Mouse (Mus musculus): ENCODE data around the gene Adipoq. TPM values are rescaled to one million over a fixed set of nuclear protein-coding genes. Genes with fewer than 3 reads are reported as not detected.
A peak's percentile ranks its signal among the peaks of the same experiment; 100 is the strongest.

Adipoq gene
- polyA plus RNA-seq, 1 experiment from 2014 or later = not detected

- H3K4me1 ChIP-seq (replicated peaks) = no peaks in the 10 kb centered on the region; the same call in 1 of the 2 replicates
- H3K9me3 ChIP-seq = no peaks in the 10 kb centered on the region
- peaks cover 12% of the 10 kb centered on the region for H3K36me3 ChIP-seq
- 92% methylated on average over 3 of the region's 3 CpGs for WGBS
- no peak overlapping the region for H3K27ac ChIP-seq
- H3K9ac ChIP-seq = no peak overlapping the region
- H3K4me3 ChIP-seq (replicated peaks) = no peak overlapping the region
- no peaks in the 10 kb centered on the region for H3K27me3 ChIP-seq (replicated peaks)
- no peak overlapping the region for H3K4me2 ChIP-seq (replicated peaks)
- ATAC-seq = no peak
Measured at GRCm38 (mm10) chr16:23122446-23122845, 23.9 kb upstream of the Adipoq start.

GRCm38 (mm10) chr16:23123104-23123503, 23.2 kb upstream of the Adipoq start:
- no peaks in the 10 kb centered on the region for H3K27me3 ChIP-seq (replicated peaks)
- H3K9me3 ChIP-seq = no peaks in the 10 kb centered on the region
- H3K4me3 ChIP-seq (replicated peaks) = no peak overlapping the region
- H3K36me3 ChIP-seq = peaks cover 12% of the 10 kb centered on the region
- no peaks in the 10 kb centered on the region; the same call in 1 of the 2 replicates for H3K4me1 ChIP-seq (replicated peaks)
- no peak for ATAC-seq
- WGBS = 91% methylated on average over 4 of the region's 4 CpGs
- no peak overlapping the region for H3K4me2 ChIP-seq (replicated peaks)
- no peak overlapping the region for H3K9ac ChIP-seq
- H3K27ac ChIP-seq = no peak overlapping the region

DNA sequence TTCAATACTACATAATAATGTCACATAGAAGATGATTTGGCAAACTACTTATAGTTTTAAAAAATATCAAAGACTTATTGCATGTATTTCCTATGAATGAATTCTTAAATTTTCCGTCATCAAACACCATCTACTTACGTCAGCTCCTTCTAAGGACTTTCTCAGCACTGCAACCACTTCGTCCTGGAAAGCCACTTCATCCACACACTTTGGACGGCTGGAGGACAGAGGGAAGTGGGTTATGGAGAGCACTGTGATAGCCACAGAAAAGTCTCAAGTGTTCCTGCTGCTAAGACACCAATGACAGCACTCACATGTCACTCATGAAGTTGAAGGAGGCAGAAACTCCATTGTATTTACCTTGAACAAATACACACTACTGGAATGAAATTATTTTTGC, 21.9 kb upstream of the Adipoq start:
- no peak for ATAC-seq
- peaks cover 12% of the 10 kb centered on the region for H3K36me3 ChIP-seq
- no peak overlapping the region for H3K4me3 ChIP-seq (replicated peaks)
- no peaks in the 10 kb centered on the region for H3K9me3 ChIP-seq
- H3K4me2 ChIP-seq (replicated peaks) = no peak overlapping the region
- 89% methylated on average over 4 of the region's 4 CpGs for WGBS
- no peaks in the 10 kb centered on the region for H3K27me3 ChIP-seq (replicated peaks)
- H3K9ac ChIP-seq = no peak overlapping the region
- H3K27ac ChIP-seq = no peak overlapping the region
- peaks cover 4% of the 10 kb centered on the region; the same call in 1 of the 2 replicates for H3K4me1 ChIP-seq (replicated peaks)

- peak overlapping the region; percentile 86 for H3K4me3 ChIP-seq (replicated peaks)
- peak overlapping the region; percentile 71 for H3K4me2 ChIP-seq (replicated peaks)
- WGBS = 0% methylated on average over 4 of the region's 4 CpGs
- H3K4me1 ChIP-seq (replicated peaks) = peaks cover 4% of the 10 kb centered on the region; the same call in 1 of the 2 replicates
- no peaks in the 10 kb centered on the region for H3K27me3 ChIP-seq (replicated peaks)
- peaks cover 6% of the 10 kb centered on the region; the same call in 1 of the 2 replicates for H3K36me3 ChIP-seq
- peak; percentile 34 for ATAC-seq
- H3K9me3 ChIP-seq = no peaks in the 10 kb centered on the region
- peak overlapping the region; percentile 99 for H3K27ac ChIP-seq
- H3K9ac ChIP-seq = peak overlapping the region; percentile 94
Measured at GRCm38 (mm10) chr16:23127311-23127672, 19.0 kb upstream of the Adipoq start.

DNA sequence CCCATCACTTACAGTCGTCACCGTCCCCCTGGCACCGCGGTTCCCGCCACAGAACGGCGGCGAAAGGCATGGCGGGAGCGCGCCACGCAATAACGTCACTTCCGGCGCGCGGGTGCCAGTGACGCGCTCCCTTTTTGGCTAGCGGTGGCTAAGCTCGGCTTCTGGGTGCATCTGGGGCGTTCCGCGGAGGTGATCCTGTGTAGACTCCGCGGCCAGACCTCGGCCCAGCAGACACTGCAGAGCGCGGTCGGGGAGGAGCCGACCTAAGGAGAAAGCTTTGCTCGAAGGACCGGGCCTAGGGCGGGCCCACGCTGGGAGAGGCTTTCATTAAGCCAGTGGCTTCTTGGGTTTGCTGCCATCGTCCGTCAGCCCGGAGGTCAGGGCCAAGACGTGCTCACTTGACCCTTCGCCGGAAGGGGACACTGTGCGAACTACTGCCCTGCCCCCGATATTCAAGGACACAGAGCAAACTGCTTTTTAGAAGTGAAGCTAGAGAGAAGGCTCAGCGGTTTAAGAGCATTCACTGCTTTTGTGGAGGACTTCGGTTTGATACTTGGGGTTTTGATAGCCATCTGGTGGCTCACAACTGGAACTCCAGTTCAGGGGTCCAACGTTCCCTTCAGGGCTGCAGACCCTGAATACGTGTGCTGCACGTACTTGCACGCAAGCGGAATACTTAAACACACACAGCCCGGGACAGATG, 18.5 kb upstream of the Adipoq start, which contains the start of gene Rfc4:
TSS of gene Rfc4 (minus strand) at position 65 of the 703 bp plus-strand sequence.
- ATAC-seq = peak; percentile 96
- under 1% methylated on average over 51 of the region's 51 CpGs for WGBS
- Histone ChIP-seq H3K27ac (peak within 1 kb of the TSS; percentile 99), H3K9ac (peak within 1 kb of the TSS; percentile 94), H3K36me3 (peaks cover 6% of the 10 kb centered on the region; the same call in 1 of the 2 replicates), H3K4me3 (replicated peaks) (peak within 1 kb of the TSS; percentile 86), H3K4me1 (replicated peaks) (peaks cover 4% of the 10 kb centered on the region; the same call in 1 of the 2 replicates), H3K27me3 (replicated peaks) (no peaks in the 10 kb centered on the region), H3K4me2 (replicated peaks) (peak within 1 kb of the TSS; percentile 71), H3K9me3 (no peaks in the 10 kb centered on the region)

DNA sequence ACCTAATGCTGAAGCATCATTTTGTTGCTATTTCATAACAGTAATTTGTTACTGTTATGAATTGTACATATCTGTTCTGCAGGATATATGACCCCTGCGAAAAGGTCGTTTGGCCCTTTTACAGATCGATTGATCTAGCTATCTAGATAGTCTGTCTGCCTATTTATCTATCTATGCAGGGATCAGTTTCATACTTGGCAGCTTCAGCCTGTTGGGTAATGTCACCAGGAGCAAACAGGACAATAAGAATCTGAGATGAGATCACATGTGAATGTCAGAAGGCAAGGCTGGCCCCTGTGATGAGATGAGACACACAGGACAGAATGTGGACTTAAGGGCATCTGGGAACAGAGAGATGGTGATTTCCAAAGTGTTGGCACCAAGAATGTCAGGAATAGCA, 16.0 kb upstream of the Adipoq start:
- Histone ChIP-seq H3K9me3 (no peaks in the 10 kb centered on the region), H3K27ac (no peak overlapping the region), H3K9ac (no peak overlapping the region), H3K4me3 (replicated peaks) (no peak overlapping the region), H3K4me2 (replicated peaks) (no peak overlapping the region), H3K27me3 (replicated peaks) (no peaks in the 10 kb centered on the region), H3K36me3 (no peaks in the 10 kb centered on the region), H3K4me1 (replicated peaks) (peaks cover 4% of the 10 kb centered on the region; the same call in 1 of the 2 replicates)
- no peak for ATAC-seq
- WGBS = 87% methylated on average over 3 of the region's 3 CpGs

- H3K4me3 ChIP-seq (replicated peaks) = no peak overlapping the region
- no peak overlapping the region for H3K27ac ChIP-seq
- no peaks in the 10 kb centered on the region for H3K36me3 ChIP-seq
- ATAC-seq = no peak
- no peaks in the 10 kb centered on the region for H3K9me3 ChIP-seq
- no peak overlapping the region for H3K9ac ChIP-seq
- WGBS = 97% methylated on average over 1 of the region's 1 CpGs
- H3K4me2 ChIP-seq (replicated peaks) = no peak overlapping the region
- peaks cover 4% of the 10 kb centered on the region; the same call in 1 of the 2 replicates for H3K4me1 ChIP-seq (replicated peaks)
- H3K27me3 ChIP-seq (replicated peaks) = no peaks in the 10 kb centered on the region
Measured at GRCm38 (mm10) chr16:23132336-23132735, 14.0 kb upstream of the Adipoq start.

GRCm38 (mm10) chr16:23135421-23136149, 10.8 kb upstream of the Adipoq start:
- H3K4me1 ChIP-seq (replicated peaks) = no peaks in the 10 kb centered on the region
- no peak overlapping the region for H3K4me2 ChIP-seq (replicated peaks)
- H3K27ac ChIP-seq = no peak overlapping the region
- H3K9me3 ChIP-seq = no peaks in the 10 kb centered on the region
- no peaks in the 10 kb centered on the region for H3K27me3 ChIP-seq (replicated peaks)
- 23% methylated on average over 11 of the region's 11 CpGs for WGBS
- H3K9ac ChIP-seq = no peak overlapping the region
- H3K4me3 ChIP-seq (replicated peaks) = no peak overlapping the region
- ATAC-seq = 0 out of 2 replicates have a peak, but pooled peaks have one; percentile 36
- no peaks in the 10 kb centered on the region for H3K36me3 ChIP-seq

DNA sequence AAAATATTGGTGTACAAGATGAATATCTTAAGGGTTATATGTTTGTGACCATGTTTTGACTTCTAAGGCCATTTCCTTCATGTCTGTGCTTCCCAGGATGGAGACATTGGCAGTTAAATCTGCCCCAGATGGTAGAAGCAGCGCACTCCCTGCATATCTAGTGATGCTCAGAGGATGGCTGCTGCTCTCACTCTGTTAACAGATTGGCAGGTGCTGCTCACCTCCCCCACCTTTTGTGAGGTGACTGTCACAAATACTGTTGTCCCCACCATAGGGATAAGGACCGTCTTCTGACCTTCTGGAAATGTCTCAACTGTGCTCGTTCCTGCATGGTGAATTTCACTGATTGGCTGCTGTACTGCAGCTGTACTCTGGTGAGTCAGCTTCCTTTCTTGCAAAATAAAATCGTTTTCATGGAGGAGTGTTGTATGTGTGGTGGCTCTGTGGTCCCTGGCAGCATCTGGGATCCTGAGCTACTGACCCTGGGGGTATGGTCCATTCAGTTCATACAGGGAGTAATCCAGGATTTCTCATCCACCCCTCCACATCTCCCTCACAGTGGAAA, 9.8 kb upstream of the Adipoq start:
- Histone ChIP-seq H3K4me1 (replicated peaks) (no peaks in the 10 kb centered on the region), H3K27ac (no peak overlapping the region), H3K9ac (no peak overlapping the region), H3K4me2 (replicated peaks) (no peak overlapping the region), H3K27me3 (replicated peaks) (no peaks in the 10 kb centered on the region), H3K9me3 (no peaks in the 10 kb centered on the region), H3K4me3 (replicated peaks) (no peak overlapping the region), H3K36me3 (no peaks in the 10 kb centered on the region)
- 64% methylated on average over 4 of the region's 4 CpGs for WGBS
- ATAC-seq = no peak

DNA sequence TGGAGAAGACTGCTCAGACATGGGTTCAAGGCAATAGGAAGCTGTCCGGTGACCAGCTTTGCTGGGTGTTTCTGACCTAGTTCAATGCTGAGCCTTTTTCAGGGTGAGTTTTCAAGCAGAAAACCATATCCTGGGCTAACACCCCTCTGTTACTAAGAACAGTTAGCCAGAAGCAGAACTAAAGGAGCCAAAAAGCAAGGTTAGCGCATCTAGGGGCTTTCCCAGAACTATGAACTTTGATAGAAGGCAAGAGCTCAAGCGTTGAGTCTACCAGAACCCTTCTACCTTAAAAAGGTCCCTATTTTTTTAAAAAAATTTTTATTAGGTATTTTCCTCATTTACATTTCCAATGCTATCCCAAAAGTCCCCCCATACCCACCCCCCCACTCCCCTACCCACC, 5.4 kb upstream of the Adipoq start:
- Histone ChIP-seq H3K4me3 (replicated peaks) (no peak overlapping the region), H3K9ac (no peak overlapping the region), H3K4me1 (replicated peaks) (no peaks in the 10 kb centered on the region), H3K27me3 (replicated peaks) (no peaks in the 10 kb centered on the region), H3K9me3 (no peaks in the 10 kb centered on the region), H3K27ac (no peak overlapping the region), H3K36me3 (no peaks in the 10 kb centered on the region), H3K4me2 (replicated peaks) (no peak overlapping the region)
- WGBS = 96% methylated on average over 3 of the region's 3 CpGs
- no peak for ATAC-seq

DNA sequence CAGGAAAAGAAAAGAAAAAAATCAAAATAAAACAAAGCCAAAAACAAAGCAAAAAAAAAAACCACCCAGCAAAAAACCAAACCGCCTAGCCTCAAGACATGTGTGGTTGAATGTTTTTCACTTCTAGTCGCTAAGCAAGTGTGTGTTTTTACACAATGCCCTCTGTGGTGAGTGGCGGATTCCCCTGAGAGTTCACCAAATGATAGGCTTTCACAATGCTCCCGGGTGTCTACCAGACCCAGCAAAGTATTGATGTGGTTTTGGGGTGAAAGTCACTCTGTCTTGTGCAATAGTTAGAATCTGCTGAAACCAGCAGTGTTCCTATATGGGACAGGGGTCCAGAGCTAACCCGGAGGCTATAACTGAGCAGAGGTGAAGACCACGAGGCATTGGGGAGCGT, 2.0 kb upstream of the Adipoq start:
- no peak overlapping the region for H3K27ac ChIP-seq
- no peaks in the 10 kb centered on the region for H3K9me3 ChIP-seq
- no peaks in the 10 kb centered on the region for H3K4me1 ChIP-seq (replicated peaks)
- ATAC-seq = no peak
- H3K9ac ChIP-seq = no peak overlapping the region
- no peaks in the 10 kb centered on the region for H3K36me3 ChIP-seq
- H3K4me3 ChIP-seq (replicated peaks) = no peak overlapping the region
- 91% methylated on average over 7 of the region's 7 CpGs for WGBS
- no peak overlapping the region for H3K4me2 ChIP-seq (replicated peaks)
- no peaks in the 10 kb centered on the region for H3K27me3 ChIP-seq (replicated peaks)

- H3K36me3 ChIP-seq = no peaks in the 10 kb centered on the region
- no peak overlapping the region for H3K4me3 ChIP-seq (replicated peaks)
- no peaks in the 10 kb centered on the region for H3K4me1 ChIP-seq (replicated peaks)
- 80% methylated on average over 5 of the region's 5 CpGs for WGBS
- H3K27me3 ChIP-seq (replicated peaks) = no peaks in the 10 kb centered on the region
- no peak overlapping the region for H3K27ac ChIP-seq
- no peak for ATAC-seq
- H3K9me3 ChIP-seq = no peaks in the 10 kb centered on the region
- no peak overlapping the region for H3K4me2 ChIP-seq (replicated peaks)
- no peak overlapping the region for H3K9ac ChIP-seq
Measured at GRCm38 (mm10) chr16:23145211-23145610, 1.1 kb upstream of the Adipoq start.
